Mouse (Mus musculus) liver, adult 2 months (tissue): Measurements from ENCODE around the gene Crabp2. TPM values are rescaled to one million over a fixed set of nuclear protein-coding genes. Genes with fewer than 3 reads are reported as not detected.

ENCODE experiments used
- DNase-seq: peaks from one replicate; pipeline ENCODE4 v3.0.0-alpha.2; 2011; ENCODE audit warnings: low read depth, low spot score; ENCODE audit errors: extremely low read depth
- H3K27ac ChIP-seq: fragments of 200-500 bp; replicated peaks from 2 replicates; pipeline ENCODE4 v1.5.1; 2012; ENCODE audit warnings: low read depth, mild to moderate bottlenecking, control low read depth, inconsistent platforms, low read length; ENCODE audit not compliant: insufficient read depth
- H3K27me3 ChIP-seq: fragments of 200-500 bp; 2 replicates; pipeline ENCODE4 v1.6.1; 2012; ENCODE audit warnings: mild to moderate bottlenecking, moderate library complexity, low read length, inconsistent platforms; ENCODE audit not compliant: control insufficient read depth, insufficient read depth
- H3K36me3 ChIP-seq: fragments of 200-500 bp; 2 replicates; pipeline ENCODE4 v1.6.1; 2012; ENCODE audit warnings: low read length, inconsistent platforms; ENCODE audit not compliant: control insufficient read depth, insufficient read depth
- H3K4me1 ChIP-seq: fragments of 200-500 bp; 2 replicates; pipeline ENCODE4 v1.6.1; 2011; ENCODE audit warnings: low read length; ENCODE audit not compliant: control insufficient read depth, insufficient read depth
- H3K4me3 ChIP-seq: fragments of 200-500 bp; 2 replicates; pipeline ENCODE4 v1.5.1; 2011; ENCODE audit warnings: low read depth, mild to moderate bottlenecking, control low read depth, low read length, moderate library complexity; ENCODE audit not compliant: insufficient read depth
- H3K79me2 ChIP-seq: fragments of 200-500 bp; 2 replicates; pipeline ENCODE4 v1.6.1; 2012; ENCODE audit warnings: inconsistent platforms, mild to moderate bottlenecking, low read length, moderate library complexity; ENCODE audit not compliant: control insufficient read depth, insufficient read depth
- H3K9ac ChIP-seq: fragments of 200-500 bp; 2 replicates; pipeline ENCODE4 v1.6.1; 2012; ENCODE audit warnings: low read depth, mild to moderate bottlenecking, control low read depth, inconsistent platforms, low read length
- CTCF ChIP-seq: fragments of 200-500 bp; IDR thresholded peaks from 2 replicates; pipeline ENCODE4 v1.5.1; 2011; ENCODE audit warnings: low read depth, low read length, control low read depth
- POLR2A ChIP-seq: fragments of 200-500 bp; IDR thresholded peaks from 2 replicates; pipeline ENCODE4 v1.6.1; 2011; ENCODE audit warnings: low read length, control low read depth; ENCODE audit not compliant: insufficient read depth; ENCODE audit errors: extremely low read depth
- WGBS: fragments of 180-500 bp; shearing (Covaris S2); methylation state at CpG from one replicate; pipeline ENCODE4 v1.1.7; 2018; 5-methylcytosine and 5-hydroxymethylcytosine counted together
- polyA plus RNA-seq: library from polyadenylated mRNA; depleted of rRNA; stranded (reverse); fragments of >200 nt; gene quantifications from 2 replicates; pipeline ENCODE4 v1.2.3, GENCODE M21; 2012
- total RNA-seq: library from RNA; depleted of rRNA; stranded (reverse); fragments of >200 nt; gene quantifications from 2 replicates; pipeline ENCODE4 v1.2.3, GENCODE M21; 2014

Gene Crabp2
- total and polyA plus RNA-seq, 2 experiments: not detected

DNA sequence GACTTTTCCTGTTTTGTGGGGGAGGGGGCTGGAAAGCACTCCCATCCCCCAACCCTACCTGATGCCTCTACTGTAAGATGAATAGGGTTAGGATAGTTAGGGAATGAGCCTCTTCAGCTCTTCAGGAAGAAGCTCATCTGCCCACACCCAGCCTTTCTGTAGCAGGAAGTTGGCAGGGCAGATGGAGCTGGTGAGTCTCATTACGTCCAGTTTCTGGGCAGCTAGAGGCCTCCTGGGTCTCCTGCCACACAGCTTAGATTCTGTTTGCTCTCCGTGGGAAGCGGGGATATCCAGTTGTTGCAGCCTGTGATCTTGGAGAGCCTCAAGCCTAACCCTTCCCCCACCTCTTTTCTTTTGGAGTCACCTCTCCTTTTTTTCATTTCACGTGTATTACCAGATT, 38.6 kb upstream of the Crabp2 start:
- peak overlapping the region; percentile 87 for H3K27ac ChIP-seq
- peak overlapping the region; percentile 14; the same call in 1 of the 2 replicates for H3K9ac ChIP-seq
- TF ChIP-seq POLR2A: no peak
- H3K79me2 ChIP-seq: peaks cover 41% of the 10 kb centered on the region
- peak; percentile 45 for DNase-seq
- peaks cover 6% of the 10 kb centered on the region for H3K36me3 ChIP-seq
- H3K4me1 ChIP-seq: peaks cover 26% of the 10 kb centered on the region
- no peaks in the 10 kb centered on the region for H3K27me3 ChIP-seq
- peak overlapping the region; percentile 0 for H3K4me3 ChIP-seq
- 7% methylated on average over 4 of the region's 4 CpGs for WGBS

DNA sequence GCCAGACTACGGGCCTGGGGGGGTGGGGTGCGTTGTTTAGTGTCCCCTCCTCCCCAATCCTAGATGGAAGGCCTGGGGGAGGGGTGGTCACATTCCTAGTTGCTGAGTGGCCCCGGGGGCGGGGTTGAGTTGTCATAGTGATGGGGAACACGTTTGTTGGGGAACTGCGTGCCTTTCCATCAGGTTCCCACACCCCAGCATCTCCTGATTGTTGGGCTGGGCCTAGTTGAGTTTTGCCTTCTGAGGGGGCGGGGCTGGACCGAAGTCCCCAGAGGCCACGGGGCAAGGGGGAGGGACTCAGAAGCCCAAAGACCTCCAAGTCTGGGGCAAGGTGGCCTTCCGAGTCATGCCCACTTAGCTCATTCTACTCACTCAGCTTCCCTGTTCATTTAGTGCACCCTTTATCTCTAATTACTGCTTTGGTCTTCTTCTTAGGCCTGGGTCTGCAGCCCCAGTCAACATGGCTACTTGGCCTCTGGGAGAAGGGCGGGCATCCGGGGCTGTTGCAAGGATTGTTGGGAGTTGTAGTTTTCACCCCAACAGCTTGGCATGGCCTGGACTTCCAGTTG, 37.8 kb upstream of the Crabp2 start:
- Histone ChIP-seq H3K79me2 (peaks cover 41% of the 10 kb centered on the region), H3K4me3 (peak overlapping the region; percentile 58), H3K9ac (peak overlapping the region; percentile 72), H3K27ac (peak overlapping the region; percentile 87), H3K27me3 (no peaks in the 10 kb centered on the region), H3K4me1 (peaks cover 26% of the 10 kb centered on the region), H3K36me3 (peaks cover 8% of the 10 kb centered on the region)
- WGBS: 3% methylated on average over 12 of the region's 12 CpGs
- no peak for TF ChIP-seq POLR2A
- no peak for TF ChIP-seq CTCF
- DNase-seq: peak; percentile 96

DNA sequence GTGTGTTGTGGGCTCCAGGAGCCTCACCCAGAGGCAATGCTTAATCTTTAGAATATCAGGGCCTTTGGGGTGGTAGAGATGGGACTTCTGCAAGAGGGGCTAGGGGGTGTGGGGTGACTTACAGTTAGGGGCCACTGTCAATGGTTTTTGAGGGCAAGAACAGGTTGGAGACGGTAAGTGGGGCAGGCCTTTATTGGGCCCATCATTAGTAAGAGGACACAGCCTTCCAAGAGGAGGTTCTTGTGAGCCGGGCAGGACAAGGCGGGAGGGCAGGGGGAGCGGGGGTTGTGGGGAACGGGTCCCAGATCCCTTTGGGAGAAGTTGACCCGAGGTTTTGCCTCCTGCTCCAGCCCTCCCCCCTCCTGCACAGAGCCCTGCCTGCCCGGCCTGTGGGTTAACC, 35.0 kb upstream of the Crabp2 start:
- Histone ChIP-seq H3K9ac (no peak overlapping the region), H3K79me2 (peaks cover 21% of the 10 kb centered on the region; the same call in 1 of the 2 replicates), H3K27ac (no peak overlapping the region), H3K4me3 (no peak overlapping the region), H3K4me1 (peaks cover 20% of the 10 kb centered on the region), H3K27me3 (no peaks in the 10 kb centered on the region), H3K36me3 (peaks cover 14% of the 10 kb centered on the region)
- 84% methylated on average over 7 of the region's 7 CpGs for WGBS
- TF ChIP-seq POLR2A: no peak
- TF ChIP-seq CTCF: no peak
- DNase-seq: no peak

DNA sequence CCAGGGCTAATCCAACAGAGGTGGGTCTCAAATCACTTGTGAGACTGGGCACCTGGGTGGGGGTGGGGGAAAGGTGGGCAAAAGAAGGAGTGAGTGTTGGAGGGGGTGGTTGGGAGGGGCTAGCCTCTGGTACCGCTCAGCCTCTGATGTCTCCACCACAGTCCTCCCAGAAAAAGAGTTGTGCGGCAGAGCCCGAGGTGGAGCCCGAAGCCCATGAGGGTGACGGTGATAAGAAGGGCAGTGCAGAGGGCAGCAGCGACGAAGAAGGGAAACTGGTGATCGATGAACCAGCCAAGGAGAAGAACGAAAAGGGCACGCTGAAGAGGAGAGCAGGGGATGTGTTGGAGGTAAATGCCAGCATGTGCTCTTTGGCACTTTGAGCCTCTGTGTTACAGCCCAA, 34.6 kb upstream of the Crabp2 start:
- H3K27ac ChIP-seq: no peak overlapping the region
- TF ChIP-seq CTCF: no peak
- TF ChIP-seq POLR2A: no peak
- H3K4me1 ChIP-seq: peaks cover 18% of the 10 kb centered on the region
- no peak for DNase-seq
- H3K9ac ChIP-seq: no peak overlapping the region
- H3K36me3 ChIP-seq: peaks cover 14% of the 10 kb centered on the region
- peaks cover 17% of the 10 kb centered on the region; the same call in 1 of the 2 replicates for H3K79me2 ChIP-seq
- H3K27me3 ChIP-seq: no peaks in the 10 kb centered on the region
- WGBS: 94% methylated on average over 10 of the region's 10 CpGs
- no peak overlapping the region for H3K4me3 ChIP-seq

DNA sequence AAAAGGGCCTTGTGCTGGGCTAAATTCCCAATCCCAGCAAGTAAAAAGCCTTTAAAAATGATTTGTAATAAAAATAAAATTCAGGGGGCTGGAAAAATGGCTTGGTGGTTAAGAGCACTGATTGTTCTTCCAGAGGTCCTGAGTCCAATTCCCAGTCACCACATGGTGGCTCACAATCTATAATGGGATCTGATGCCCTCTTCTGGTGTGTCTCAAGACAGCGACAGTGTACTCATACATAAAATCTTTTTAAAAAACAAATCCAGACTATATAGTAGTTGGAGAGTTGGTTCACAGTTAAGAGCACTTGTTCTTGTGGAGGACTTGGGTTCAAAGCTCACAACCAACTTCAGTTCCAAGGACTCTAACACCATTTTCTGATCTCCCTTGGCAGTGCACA, 31.5 kb upstream of the Crabp2 start:
- DNase-seq: no peak
- H3K36me3 ChIP-seq: peaks cover 17% of the 10 kb centered on the region
- WGBS: 98% methylated on average over 1 of the region's 1 CpGs
- no peak overlapping the region for H3K4me3 ChIP-seq
- no peaks in the 10 kb centered on the region for H3K27me3 ChIP-seq
- no peak overlapping the region for H3K27ac ChIP-seq
- H3K79me2 ChIP-seq: peaks cover 4% of the 10 kb centered on the region; the same call in 1 of the 2 replicates
- H3K9ac ChIP-seq: no peak overlapping the region
- TF ChIP-seq CTCF: no peak
- TF ChIP-seq POLR2A: no peak
- H3K4me1 ChIP-seq: peaks cover 4% of the 10 kb centered on the region; the same call in 1 of the 2 replicates

DNA sequence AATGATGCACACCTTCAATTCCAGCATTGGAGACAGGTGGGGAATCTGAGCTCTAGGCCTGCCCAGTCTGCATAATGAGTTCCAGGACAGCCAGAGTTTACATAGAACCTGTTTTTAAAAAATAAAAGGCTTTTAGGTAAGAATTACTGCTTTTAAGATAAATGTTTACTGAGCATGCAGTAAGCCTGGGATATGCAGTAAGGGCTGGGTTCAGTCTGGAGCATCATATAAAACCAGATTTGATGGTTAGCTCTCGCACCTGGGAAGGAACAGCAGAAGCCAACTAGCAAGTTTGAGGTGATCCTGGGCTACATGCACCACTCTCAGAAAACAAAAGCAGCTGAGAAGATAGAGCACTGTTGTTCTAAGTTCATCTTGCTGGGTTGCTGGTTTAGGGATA, 29.9 kb upstream of the Crabp2 start:
- no peak overlapping the region for H3K9ac ChIP-seq
- WGBS: 100% methylated on average over 1 of the region's 1 CpGs
- H3K36me3 ChIP-seq: peaks cover 24% of the 10 kb centered on the region
- no peak for DNase-seq
- no peak overlapping the region for H3K27ac ChIP-seq
- H3K4me3 ChIP-seq: no peak overlapping the region
- H3K79me2 ChIP-seq: no peaks in the 10 kb centered on the region
- H3K4me1 ChIP-seq: peaks cover 4% of the 10 kb centered on the region; the same call in 1 of the 2 replicates
- TF ChIP-seq POLR2A (no peak), CTCF (no peak)
- H3K27me3 ChIP-seq: no peaks in the 10 kb centered on the region
